9 mouse cellular contexts compared by ENCODE assay signal in genomic region chr8:4588165-4589000, GRCm38 (mm10). TPM values are rescaled to one million over a fixed set of nuclear protein-coding genes. Genes with fewer than 3 reads are reported as not detected.
DNase-seq lines count a peak whose midpoint lies in the region; ATAC-seq and TF ChIP-seq lines count a peak whose summit lies in the region.
"Had no signal": no experiment of that assay in that cellular context is flagged by ENCODE, and none has a peak within 500 bp of the region (broad histone marks: within the 10 kb centered on the region; RNA-seq: fewer than 3 reads in every experiment).

No protein-coding gene starts in this region.

- H3K4me2 ChIP-seq in forebrain, postnatal 0 days (ENCODE audit: low read depth): no peak overlapping the region
- H3K4me2 ChIP-seq in intestine, embryonic 15.5 days (replicated peaks): no peak overlapping the region

- peak; percentile 86 for ATAC-seq in forebrain, postnatal 0 days
- peak; percentile 58; the same call in 1 of the 2 replicates for ATAC-seq in intestine, embryonic 15.5 days

- peak; percentile 18 for DNase-seq in thymus, adult 2 months
- DNase-seq in thymus, postnatal 25 days: no peak
- peak; percentile 18 for DNase-seq in cerebellum, adult 11-12 months
- peak; percentile 85 for DNase-seq in forebrain, postnatal 0 days
- peak; percentile 27 for DNase-seq in left cerebral cortex, postnatal 4 days
- DNase-seq in naive thymus-derived CD4-positive, alpha-beta T cell, adult 2 months (ENCODE audit: low read depth): peak; percentile 60
- DNase-seq in thymus, postnatal 4 days: peak; percentile 14

- no peaks in the 10 kb centered on the region for H3K4me1 ChIP-seq in thymus, adult 2 months (replicated peaks; ENCODE audit: control insufficient read depth, insufficient read depth, low read length)
- no peaks in the 10 kb centered on the region for H3K4me1 ChIP-seq in forebrain, postnatal 0 days (ENCODE audit: insufficient read depth)
- H3K4me1 ChIP-seq in intestine, embryonic 15.5 days (replicated peaks): no peaks in the 10 kb centered on the region

- H3K36me3 ChIP-seq in thymus, adult 2 months (ENCODE audit: control insufficient read depth, insufficient read depth, low read length): no peaks in the 10 kb centered on the region
- H3K36me3 ChIP-seq in forebrain, postnatal 0 days (ENCODE audit: insufficient read depth): no peaks in the 10 kb centered on the region
- H3K36me3 ChIP-seq in intestine, embryonic 15.5 days: no peaks in the 10 kb centered on the region

- no peak overlapping the region for H3K4me3 ChIP-seq in thymus, adult 2 months (ENCODE audit: control insufficient read depth, insufficient read depth, low read length)
- no peak overlapping the region for H3K4me3 ChIP-seq in forebrain, postnatal 0 days (ENCODE audit: low read depth, low read length)
- no peak overlapping the region for H3K4me3 ChIP-seq in intestine, embryonic 15.5 days (replicated peaks)
- H3K4me3 ChIP-seq: myocyte had no signal

- TF ChIP-seq POLR2A in thymus, adult 2 months (IDR thresholded peaks at IDR 0.05; ENCODE audit: control insufficient read depth, extremely low read depth, insufficient read depth, low read length, poor library complexity): no peak

- intact Hi-C loops in left cerebral cortex, postnatal 4 days (cut with DNase I): loop anchor here (5.0 kb wide), 1 partner anchor 446 kb away; no protein-coding TSS in a partner anchor

- H3K27ac ChIP-seq in thymus, adult 2 months (ENCODE audit: control insufficient read depth, insufficient read depth, low read length): no peak overlapping the region
- no peak overlapping the region for H3K27ac ChIP-seq in forebrain, postnatal 0 days (ENCODE audit: low read depth, low read length)
- H3K27ac ChIP-seq in intestine, embryonic 15.5 days: no peak overlapping the region

- WGBS in thymus, adult 2 months: 54% methylated on average over 9 of the region's 9 CpGs
- 35% methylated on average over 9 of the region's 9 CpGs for WGBS in forebrain, postnatal 0 days
- 43% methylated on average over 9 of the region's 9 CpGs for whole genome bisulfite sequencing in intestine, embryonic 15.5 days

- peak overlapping the region; percentile 33; the same call in 1 of the 2 replicates for H3K9ac ChIP-seq in forebrain, postnatal 0 days
- no peak overlapping the region for H3K9ac ChIP-seq in intestine, embryonic 15.5 days

- H3K27me3 ChIP-seq in thymus, adult 2 months (ENCODE audit: control insufficient read depth, insufficient read depth, low read length): no peaks in the 10 kb centered on the region
- no peaks in the 10 kb centered on the region for H3K27me3 ChIP-seq in forebrain, postnatal 0 days (ENCODE audit: insufficient read depth, low read length)
- H3K27me3 ChIP-seq in intestine, embryonic 15.5 days (replicated peaks): no peaks in the 10 kb centered on the region

- TF ChIP-seq CTCF in thymus, adult 2 months (IDR thresholded peaks at IDR 0.05; ENCODE audit: borderline replicate concordance, control insufficient read depth, extremely low read depth, insufficient read depth, low read length, poor library complexity): no peak
- TF ChIP-seq CTCF in forebrain, postnatal 0 days (IDR thresholded peaks at IDR 0.05; ENCODE audit: low read depth): peak; percentile 78

- H3K9me3 ChIP-seq in forebrain, postnatal 0 days (ENCODE audit: low read length): no peaks in the 10 kb centered on the region
- no peaks in the 10 kb centered on the region for H3K9me3 ChIP-seq in intestine, embryonic 15.5 days

RNA-seq across cellular contexts. Expression of gene Zfp958, which starts 24.6 kb away (rescaled TPM):
- polyA plus RNA-seq in thymus, adult 2 months (2012; rRNA removed): 1.7 and 1.9 TPM in 2 replicates
- 19.0 and 20.0 TPM in 2 replicates for total RNA-seq in forebrain, postnatal 0 days (2014; rRNA removed)
- polyA plus RNA-seq in forebrain, postnatal 0 days (2015; fragmentation: Nextera tagmentation; extraction: Ambion mirVana): 8.4 and 11.4 TPM in 2 replicates
- polyA plus RNA-seq in intestine, embryonic 15.5 days (2015; fragmentation: Nextera tagmentation; extraction: Ambion mirVana): 11.8 and 12.3 TPM in 2 replicates
- 10 to 100 TPM; 16.3 to 16.5 TPM for total RNA-seq in left cerebral cortex, postnatal 4 days (2021)
